Mouse (Mus musculus) kidney, embryonic 16.5 days (tissue): ENCODE data around the gene Synpr. TPM values are rescaled to one million over a fixed set of nuclear protein-coding genes. Genes with fewer than 3 reads are reported as not detected.

Source experiments
- ATAC-seq: fragments of 200-750 bp; cut with Nextera tagmentation; 2 replicates; pipeline ENCODE4 v1.8.0; 2017; ENCODE audit warnings: moderate TSS enrichment; ENCODE audit not compliant: low FRiP score, low TSS enrichment
- H3K27ac ChIP-seq: fragments of 300-500 bp; sonication (generic); 2 replicates; pipeline ENCODE4 v1.5.1; 2014; ENCODE audit warnings: low read length
- H3K27me3 ChIP-seq: fragments of 300-500 bp; sonication (generic); 2 replicates; pipeline ENCODE4 v1.6.1; 2014; ENCODE audit warnings: low read length, control low read depth, mixed read lengths; ENCODE audit not compliant: insufficient read depth
- H3K36me3 ChIP-seq: fragments of 300-500 bp; sonication (generic); 2 replicates; pipeline ENCODE4 v1.6.1; 2014; ENCODE audit warnings: low read length, control low read depth, mixed read lengths; ENCODE audit not compliant: insufficient read depth
- H3K4me1 ChIP-seq: fragments of 300-500 bp; sonication (generic); 2 replicates; pipeline ENCODE4 v1.6.1; 2014; ENCODE audit warnings: low read length, control low read depth, mixed read lengths; ENCODE audit not compliant: insufficient read depth
- H3K4me2 ChIP-seq: fragments of 300-500 bp; sonication (generic); replicated peaks from 2 replicates; pipeline ENCODE4 v1.6.1; 2014; ENCODE audit warnings: low read depth, low read length
- H3K4me3 ChIP-seq: fragments of 300-500 bp; sonication (generic); 2 replicates; pipeline ENCODE4 v1.5.1; 2014; ENCODE audit warnings: mild to moderate bottlenecking, low read length
- H3K9ac ChIP-seq: fragments of 300-500 bp; sonication (generic); replicated peaks from 2 replicates; pipeline ENCODE4 v1.6.1; 2014; ENCODE audit warnings: low read length
- H3K9me3 ChIP-seq: fragments of 300-500 bp; sonication (generic); 2 replicates; pipeline ENCODE4 v1.6.1; 2016; ENCODE audit warnings: low read length, control low read depth
- WGBS: fragments of 180-500 bp; shearing (Covaris S2); extraction: QIAGEN DNeasy Blood & Tissue Kit; methylation state at CpG from one replicate; pipeline ENCODE4 v1.1.7; 2014; 5-methylcytosine and 5-hydroxymethylcytosine counted together
- polyA plus RNA-seq: library from polyadenylated mRNA; unstranded; fragments of >200 nt; fragmentation: Nextera tagmentation; extraction: Ambion mirVana; gene quantifications from 2 replicates; pipeline ENCODE4 v1.2.1, GENCODE M21; 2015

Gene Synpr
- polyA plus RNA-seq, 1 experiment from 2014 or later, result 1.6 TPM

DNA sequence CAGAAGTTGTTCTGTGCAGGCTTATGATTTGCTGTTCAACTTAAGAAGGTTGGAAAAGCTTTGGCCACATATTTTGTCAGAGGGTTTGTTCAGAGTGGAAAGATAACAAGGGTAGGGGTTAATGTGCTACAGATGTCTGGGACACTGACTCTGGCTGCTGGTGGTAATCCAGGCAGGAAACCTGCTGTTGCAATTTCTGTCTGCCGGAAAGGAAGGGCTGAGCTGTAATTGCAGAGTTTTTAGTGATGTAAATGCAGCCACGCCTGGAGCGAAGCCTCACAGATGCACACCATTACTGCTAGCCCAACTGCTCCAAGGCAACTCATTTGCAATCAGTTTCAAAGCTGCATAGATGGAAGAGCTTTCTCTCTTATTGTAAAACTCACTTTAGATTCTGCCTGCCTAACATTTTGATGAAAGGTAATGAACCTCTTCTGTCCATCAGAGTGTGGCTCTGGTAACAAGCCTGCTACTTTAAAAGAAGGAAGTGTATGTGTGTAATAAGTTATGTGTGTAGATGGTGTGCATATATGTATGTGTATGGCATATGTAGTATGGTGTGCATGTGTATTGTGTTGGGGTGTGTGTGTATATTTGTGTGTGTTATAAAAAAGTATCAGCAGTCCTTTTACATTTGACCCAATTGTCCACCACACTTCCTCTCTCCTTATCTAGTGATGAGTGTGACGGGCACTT is 64.7 kb downstream of the Synpr start:
- no peaks in the 10 kb centered on the region for H3K4me1 ChIP-seq

DNA sequence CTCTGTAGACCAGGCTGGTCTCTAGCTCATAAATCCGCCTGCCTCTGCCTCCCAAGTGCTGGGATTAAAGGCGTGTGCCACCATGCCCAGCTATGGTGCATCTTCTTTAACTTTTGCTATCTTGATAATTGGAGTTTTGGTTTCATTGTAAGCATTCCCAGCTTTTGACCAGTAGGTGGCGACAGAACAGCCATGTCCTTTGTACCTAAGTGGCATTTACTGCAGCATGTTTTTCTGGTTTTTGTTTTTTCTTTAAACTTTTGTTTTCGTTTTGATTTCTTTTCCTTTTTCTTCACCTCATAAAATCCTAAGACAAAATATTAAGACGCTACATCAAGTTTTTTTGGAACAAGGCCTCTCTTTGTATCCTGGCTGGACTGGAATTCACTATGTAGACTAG is 69.6 kb downstream of the Synpr start:
- 27% methylated on average over 5 of the region's 5 CpGs for WGBS

More for the DNA sequence above, 64.7 kb downstream of the Synpr start:
- ATAC-seq, result no peak
- no peak overlapping the region for H3K4me3 ChIP-seq
- H3K27ac ChIP-seq, result no peak overlapping the region
- no peak overlapping the region for H3K9ac ChIP-seq
- H3K9me3 ChIP-seq, result no peaks in the 10 kb centered on the region
- WGBS, result 46% methylated on average over 4 of the region's 4 CpGs
- H3K36me3 ChIP-seq, result no peaks in the 10 kb centered on the region
- H3K27me3 ChIP-seq, result no peaks in the 10 kb centered on the region
- H3K4me2 ChIP-seq, result no peak overlapping the region

GRCm38 (mm10) chr14:13355569-13356362 is 71.2 kb downstream of the Synpr start:
- H3K36me3 ChIP-seq, result no peaks in the 10 kb centered on the region
- H3K4me1 ChIP-seq, result no peaks in the 10 kb centered on the region
- no peaks in the 10 kb centered on the region for H3K9me3 ChIP-seq
- no peak overlapping the region for H3K4me3 ChIP-seq
- ATAC-seq, result peak; percentile 62
- 16% methylated on average over 7 of the region's 7 CpGs for WGBS
- no peak overlapping the region for H3K4me2 ChIP-seq
- H3K27me3 ChIP-seq, result no peaks in the 10 kb centered on the region
- H3K27ac ChIP-seq, result no peak overlapping the region
- H3K9ac ChIP-seq, result no peak overlapping the region

More for the DNA sequence above, 69.6 kb downstream of the Synpr start:
- Histone ChIP-seq H3K4me3 (no peak overlapping the region), H3K4me2 (no peak overlapping the region), H3K36me3 (no peaks in the 10 kb centered on the region), H3K9ac (no peak overlapping the region), H3K27ac (no peak overlapping the region), H3K4me1 (no peaks in the 10 kb centered on the region), H3K27me3 (no peaks in the 10 kb centered on the region), H3K9me3 (no peaks in the 10 kb centered on the region)
- no peak for ATAC-seq

DNA sequence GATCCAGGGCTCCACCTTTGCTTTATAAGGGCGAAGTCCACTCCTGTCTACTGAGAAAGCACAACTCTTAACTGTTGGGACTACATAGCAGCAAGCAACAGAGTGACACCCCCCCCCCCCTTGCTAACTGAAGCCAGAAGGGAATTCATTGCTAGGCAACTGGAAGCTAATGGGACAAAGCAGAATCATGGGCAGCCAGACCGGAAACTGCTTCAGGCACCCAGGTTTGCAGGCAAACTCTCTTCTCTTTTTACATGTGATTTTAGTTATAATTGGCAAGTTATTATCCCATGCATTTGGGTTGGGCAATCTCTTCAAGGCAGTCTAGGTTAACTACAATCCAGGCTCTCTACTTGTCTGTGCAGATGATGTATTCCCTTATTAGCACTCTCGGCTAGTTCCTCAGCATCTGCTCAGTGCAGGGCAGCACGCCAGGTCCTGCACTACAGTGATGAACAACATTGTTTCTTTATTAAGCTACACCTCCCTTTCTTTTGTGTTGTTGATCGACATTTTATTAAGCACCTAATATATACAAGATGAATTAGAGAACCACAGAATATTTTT is 72.6 kb downstream of the Synpr start:
- Histone ChIP-seq H3K4me3 (no peak overlapping the region), H3K4me1 (no peaks in the 10 kb centered on the region), H3K4me2 (no peak overlapping the region), H3K36me3 (no peaks in the 10 kb centered on the region), H3K27ac (no peak overlapping the region), H3K9me3 (no peaks in the 10 kb centered on the region), H3K27me3 (no peaks in the 10 kb centered on the region), H3K9ac (no peak overlapping the region)
- WGBS, result 77% methylated on average over 5 of the region's 5 CpGs
- no peak for ATAC-seq

DNA sequence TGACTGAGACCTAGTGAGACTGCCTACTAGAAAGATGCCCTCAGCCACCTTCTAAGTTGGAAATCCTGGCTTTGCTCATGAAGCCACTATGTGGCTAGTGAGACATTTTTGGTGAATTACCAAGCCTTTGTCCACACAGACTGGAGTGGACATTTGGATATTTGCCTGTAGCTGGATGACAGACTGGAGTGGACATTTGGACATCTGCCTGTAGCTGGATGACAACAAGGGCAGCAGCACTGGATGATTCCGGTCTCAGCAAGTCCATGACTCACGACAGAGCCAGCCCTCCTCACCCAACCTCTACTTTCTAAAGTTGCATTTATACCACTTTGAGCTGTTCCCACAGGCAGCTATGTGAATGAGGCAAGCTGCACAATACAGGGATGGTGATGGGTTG is 73.5 kb downstream of the Synpr start:
- Histone ChIP-seq H3K4me2 (no peak overlapping the region), H3K27ac (no peak overlapping the region), H3K9me3 (no peaks in the 10 kb centered on the region), H3K4me3 (no peak overlapping the region), H3K9ac (no peak overlapping the region), H3K4me1 (no peaks in the 10 kb centered on the region), H3K36me3 (no peaks in the 10 kb centered on the region), H3K27me3 (no peaks in the 10 kb centered on the region)
- no peak for ATAC-seq
- WGBS, result 67% methylated on average over 2 of the region's 2 CpGs

DNA sequence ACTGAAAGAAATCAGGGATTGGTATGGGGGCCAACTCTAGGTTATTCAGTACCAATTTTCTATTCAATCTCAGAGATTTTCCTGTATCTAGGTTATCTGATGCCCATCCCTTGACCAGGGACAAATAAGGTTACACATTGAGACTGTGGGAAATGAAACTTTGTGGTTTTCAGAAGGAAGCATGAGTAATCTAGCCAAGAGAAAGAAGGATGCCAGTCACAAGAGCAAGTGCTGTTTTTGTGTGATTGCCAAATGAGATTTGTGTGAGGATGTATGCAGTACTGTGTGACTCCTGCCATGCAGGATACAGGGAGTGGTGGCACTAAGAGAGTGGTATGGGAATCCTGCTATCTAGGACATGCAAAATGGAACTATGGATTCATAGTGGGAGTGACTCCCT is 76.6 kb downstream of the Synpr start:
- no peak for ATAC-seq

DNA sequence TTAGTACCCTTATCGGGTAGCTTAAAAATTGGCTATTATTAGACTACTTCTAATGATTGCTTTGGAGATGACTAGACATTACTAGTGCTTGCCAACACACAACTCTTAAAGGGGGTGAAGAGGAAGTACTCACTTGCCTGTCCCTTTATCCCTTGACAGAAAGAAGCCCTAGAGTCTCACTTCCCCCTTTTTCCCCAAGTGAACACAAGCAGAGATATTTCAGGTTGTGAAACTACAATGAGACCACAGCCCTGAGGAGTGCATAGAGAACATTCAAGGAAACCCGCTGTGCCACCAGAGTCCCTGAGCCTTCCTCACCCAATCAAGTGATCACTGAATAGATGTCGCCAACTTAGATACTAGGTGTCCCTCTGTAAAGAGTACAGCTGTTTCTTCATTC is 77.1 kb downstream of the Synpr start:
- H3K27me3 ChIP-seq, result no peaks in the 10 kb centered on the region
- H3K27ac ChIP-seq, result no peak overlapping the region
- no peaks in the 10 kb centered on the region for H3K36me3 ChIP-seq
- H3K9me3 ChIP-seq, result no peaks in the 10 kb centered on the region
- ATAC-seq, result no peak
- no peaks in the 10 kb centered on the region for H3K4me1 ChIP-seq
- WGBS, result 91% methylated on average over 3 of the region's 3 CpGs
- no peak overlapping the region for H3K4me2 ChIP-seq
- H3K9ac ChIP-seq, result no peak overlapping the region
- no peak overlapping the region for H3K4me3 ChIP-seq

More for the DNA sequence above, 76.6 kb downstream of the Synpr start:
- H3K27ac ChIP-seq, result no peak overlapping the region
- H3K4me1 ChIP-seq, result no peaks in the 10 kb centered on the region
- no peak overlapping the region for H3K4me2 ChIP-seq
- H3K36me3 ChIP-seq, result no peaks in the 10 kb centered on the region
- H3K9ac ChIP-seq, result no peak overlapping the region
- no peak overlapping the region for H3K4me3 ChIP-seq
- H3K9me3 ChIP-seq, result no peaks in the 10 kb centered on the region
- H3K27me3 ChIP-seq, result no peaks in the 10 kb centered on the region

GRCm38 (mm10) chr14:13368309-13368708 is 83.7 kb downstream of the Synpr start:
- Histone ChIP-seq H3K4me1 (no peaks in the 10 kb centered on the region), H3K27me3 (no peaks in the 10 kb centered on the region), H3K4me3 (no peak overlapping the region), H3K36me3 (no peaks in the 10 kb centered on the region), H3K9ac (no peak overlapping the region), H3K9me3 (no peaks in the 10 kb centered on the region), H3K4me2 (no peak overlapping the region), H3K27ac (no peak overlapping the region)
- WGBS, result 81% methylated on average over 3 of the region's 3 CpGs
- ATAC-seq, result no peak

GRCm38 (mm10) chr14:13389081-13389480 is 104.5 kb downstream of the Synpr start:
- Histone ChIP-seq H3K4me2 (no peak overlapping the region), H3K9ac (no peak overlapping the region), H3K4me3 (no peak overlapping the region), H3K9me3 (no peaks in the 10 kb centered on the region), H3K27me3 (no peaks in the 10 kb centered on the region), H3K36me3 (no peaks in the 10 kb centered on the region), H3K4me1 (no peaks in the 10 kb centered on the region), H3K27ac (no peak overlapping the region)
- WGBS, result 25% methylated on average over 7 of the region's 7 CpGs
- ATAC-seq, result no peak

GRCm38 (mm10) chr14:13389954-13390353 is 105.4 kb downstream of the Synpr start:
- WGBS, result 75% methylated on average over 5 of the region's 5 CpGs

More at GRCm38 (mm10) chr14:13389954-13390353, 105.4 kb downstream of the Synpr start:
- ATAC-seq, result no peak
- no peaks in the 10 kb centered on the region for H3K4me1 ChIP-seq
- H3K9me3 ChIP-seq, result no peaks in the 10 kb centered on the region
- H3K4me2 ChIP-seq, result no peak overlapping the region
- H3K4me3 ChIP-seq, result no peak overlapping the region
- H3K9ac ChIP-seq, result no peak overlapping the region
- H3K36me3 ChIP-seq, result no peaks in the 10 kb centered on the region
- H3K27ac ChIP-seq, result no peak overlapping the region
- no peaks in the 10 kb centered on the region for H3K27me3 ChIP-seq
